Mouse (Mus musculus) T-helper 2 cell (primary cell): ENCODE measurements around the gene Arpc5.
"Not testable (repeated sequence)": the region's sequence is repeated elsewhere in the genome, so short reads cannot be mapped to it uniquely, and the experiment has no call there.

ENCODE experiments used
- in situ Hi-C: fragments of 300-600 bp; cut with MboI, MseI; formaldehyde crosslinking; loops from one replicate; pipeline ENCODE4 v1.15.1; 2025; ENCODE audit warnings: high pct_unique_total_duplicates

The Arpc5 gene

GRCm38 (mm10) chr1:152766032-152766772 is at the start of gene Arpc5, which contains the start of gene Rgl1:
Gene Arpc5, plus strand, starts transcription at chr1:152766542.
Gene Rgl1, minus strand, starts transcription at chr1:152766351.
- in situ Hi-C loops = loop anchor here (5.0 kb wide), 1 partner anchor 131 kb away; no protein-coding TSS in a partner anchor

- in situ Hi-C loops = no loop called here
These were observed 49.0 kb upstream of the Arpc5 start for GRCm38 (mm10) chr1:152717329-152717728.

GRCm38 (mm10) chr1:152718200-152718599 is 48.1 kb upstream of the Arpc5 start:
- in situ Hi-C loops = no loop called here

GRCm38 (mm10) chr1:152720969-152721368 is 45.4 kb upstream of the Arpc5 start:
- in situ Hi-C loops = no loop called here

- in situ Hi-C loops = no loop called here
These were observed 44.7 kb upstream of the Arpc5 start for GRCm38 (mm10) chr1:152721535-152722198.

GRCm38 (mm10) chr1:152724286-152724685 is 42.1 kb upstream of the Arpc5 start:
- in situ Hi-C loops = no loop called here

- in situ Hi-C loops = no loop called here
These were observed 40.2 kb upstream of the Arpc5 start for GRCm38 (mm10) chr1:152726095-152726494.

GRCm38 (mm10) chr1:152727604-152728236 is 38.6 kb upstream of the Arpc5 start:
- in situ Hi-C loops = no loop called here

- in situ Hi-C loops = no loop called here
These were observed 27.5 kb upstream of the Arpc5 start for GRCm38 (mm10) chr1:152738793-152739192.

GRCm38 (mm10) chr1:152739374-152739773 is 27.0 kb upstream of the Arpc5 start:
- in situ Hi-C loops = no loop called here

GRCm38 (mm10) chr1:152743095-152743826 is 23.1 kb upstream of the Arpc5 start:
- in situ Hi-C loops = loop anchor here (5.0 kb wide), 1 partner anchor 216 kb away; no protein-coding TSS in a partner anchor

- in situ Hi-C loops = no loop called here
These were observed 19.9 kb upstream of the Arpc5 start for GRCm38 (mm10) chr1:152746426-152746825.

GRCm38 (mm10) chr1:152749276-152749675 is 17.1 kb upstream of the Arpc5 start:
- in situ Hi-C loops = no loop called here

GRCm38 (mm10) chr1:152750312-152750965 is 15.9 kb upstream of the Arpc5 start, which contains the start of gene Apobec4:
Gene Apobec4, plus strand, starts transcription at chr1:152750551.
- in situ Hi-C loops = no loop called here

GRCm38 (mm10) chr1:152761791-152762190 is 4.6 kb upstream of the Arpc5 start:
- in situ Hi-C loops = no loop called here

GRCm38 (mm10) chr1:152766804-152767748 is 734 bp downstream of the Arpc5 start:
- in situ Hi-C loops = loop anchor here (5.0 kb wide), 1 partner anchor 130 kb away; no protein-coding TSS in a partner anchor

GRCm38 (mm10) chr1:152767749-152768488 is 1.6 kb downstream of the Arpc5 start:
- in situ Hi-C loops = loop anchor here (5.0 kb wide), 1 partner anchor 129 kb away; no protein-coding TSS in a partner anchor

GRCm38 (mm10) chr1:152771016-152771415 is 4.7 kb downstream of the Arpc5 start:
- in situ Hi-C loops = no loop called here

- in situ Hi-C loops = not testable (repeated sequence)
These were observed 8.3 kb downstream of the Arpc5 start for GRCm38 (mm10) chr1:152774601-152775000.
